Mouse (Mus musculus): ENCODE results near the gene Snta1. TPM values are rescaled to one million over a fixed set of nuclear protein-coding genes. Genes with fewer than 3 reads are reported as not detected.

Gene Snta1
- polyA plus RNA-seq, 1 experiment from 2014 or later = 7.4 TPM

DNA sequence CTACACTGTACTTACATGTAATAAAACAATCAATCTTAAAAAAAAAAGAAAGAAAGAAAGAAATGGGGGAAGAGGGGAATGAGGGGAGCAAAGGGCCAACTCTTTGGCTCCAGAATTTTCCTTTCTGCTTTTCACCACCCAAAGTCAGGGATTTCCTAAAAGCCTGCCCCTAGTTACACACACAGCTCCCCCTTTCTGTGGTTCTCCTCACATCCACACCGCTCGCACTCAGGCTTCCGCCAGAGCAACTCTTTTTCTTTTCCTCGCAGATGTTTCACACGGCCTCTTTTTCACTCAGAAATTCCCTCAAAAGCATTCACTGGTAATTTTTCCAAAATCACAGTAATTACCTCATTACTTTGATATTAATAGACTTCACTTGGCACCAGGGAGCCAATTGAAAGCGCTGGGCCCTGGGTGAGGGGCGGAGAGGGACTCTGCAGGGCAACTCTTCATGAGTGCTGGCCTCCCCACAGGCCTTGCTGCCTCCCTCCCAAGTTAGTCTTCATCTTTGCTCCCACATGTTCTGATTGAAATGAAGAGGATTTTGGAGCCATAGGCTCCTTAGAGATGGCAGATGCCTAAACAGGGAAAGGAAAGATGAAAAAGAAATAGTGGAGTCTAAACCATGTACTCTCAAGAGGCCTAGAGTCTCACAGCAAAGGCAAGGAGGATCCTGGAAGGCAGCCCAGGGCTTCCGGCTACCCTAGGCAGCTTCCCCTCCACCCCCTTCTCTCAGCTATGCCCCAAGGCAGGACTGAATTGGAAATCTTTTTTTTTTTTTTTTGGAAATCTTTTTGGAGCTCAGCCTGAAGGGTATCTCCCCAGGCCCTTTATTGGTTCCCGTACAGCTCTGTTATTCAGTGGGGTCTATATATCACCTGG, 12.0 kb upstream of the Snta1 start:
- ATAC-seq (ENCODE audit: low FRiP score, low read depth) = no peak
- H3K27me3 ChIP-seq = no peaks in the 10 kb centered on the region

DNA sequence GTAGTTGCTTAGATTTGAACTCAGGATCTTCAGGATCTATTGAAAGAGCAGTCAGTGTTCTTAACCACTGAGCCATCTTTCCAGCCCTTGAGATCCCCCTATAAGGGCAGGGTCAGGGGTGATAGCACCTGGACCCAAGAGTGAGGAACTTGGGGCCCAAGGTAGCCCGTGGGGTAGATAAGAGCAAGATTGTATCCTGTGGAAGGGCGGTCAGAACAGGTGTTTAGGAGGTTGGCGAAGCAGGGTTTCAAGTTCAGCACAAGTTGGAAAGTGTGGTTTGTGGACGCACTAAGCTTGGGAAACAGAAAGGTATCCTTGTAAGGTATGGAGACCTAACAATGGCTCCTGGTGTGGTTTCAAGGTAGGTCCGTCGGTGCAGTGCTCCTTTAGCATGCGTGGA, 10.1 kb upstream of the Snta1 start:
- Histone ChIP-seq H3K4me3 (no peak overlapping the region), H3K27ac (no peak overlapping the region), H3K36me3 (no peaks in the 10 kb centered on the region), H3K4me1 (peaks cover 14% of the 10 kb centered on the region), H3K9ac (no peak overlapping the region), H3K9me3 (no peaks in the 10 kb centered on the region), H3K4me2 (replicated peaks) (no peak overlapping the region), H3K27me3 (no peaks in the 10 kb centered on the region)
- ATAC-seq (ENCODE audit: low FRiP score, low read depth) = no peak
- WGBS = 82% methylated on average over 7 of the region's 7 CpGs

More for the DNA sequence above, 12.0 kb upstream of the Snta1 start:
- Histone ChIP-seq H3K9me3 (no peaks in the 10 kb centered on the region), H3K36me3 (no peaks in the 10 kb centered on the region), H3K4me3 (no peak overlapping the region), H3K4me2 (replicated peaks) (no peak overlapping the region), H3K4me1 (peaks cover 14% of the 10 kb centered on the region), H3K27ac (0 out of 2 replicates have a peak overlapping the region, but pooled peaks have one; percentile 33), H3K9ac (no peak overlapping the region)
- 80% methylated on average over 9 of the region's 9 CpGs for WGBS

DNA sequence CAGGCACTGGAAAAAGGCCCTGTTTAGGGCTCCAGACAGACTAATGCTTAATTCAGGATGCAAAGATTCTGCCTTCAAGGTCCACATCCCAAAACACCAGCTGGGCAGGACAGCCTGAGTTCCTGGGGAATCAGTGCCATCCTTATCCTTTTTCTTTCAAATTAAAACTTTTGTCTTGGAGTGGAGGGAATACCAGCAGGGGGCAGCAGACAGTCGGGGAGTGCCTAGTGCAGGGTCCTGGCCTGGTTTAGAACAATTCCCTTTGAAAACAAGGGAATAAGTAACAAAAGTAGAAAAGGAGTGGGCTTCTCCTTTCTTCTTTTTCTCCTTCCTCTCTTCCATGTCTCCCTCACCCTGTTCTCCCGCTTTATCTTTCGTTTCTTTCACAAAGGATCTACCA, 9.2 kb upstream of the Snta1 start:
- H3K27me3 ChIP-seq = no peaks in the 10 kb centered on the region
- no peaks in the 10 kb centered on the region for H3K36me3 ChIP-seq
- peaks cover 14% of the 10 kb centered on the region for H3K4me1 ChIP-seq
- H3K9me3 ChIP-seq = no peaks in the 10 kb centered on the region
- no peak for ATAC-seq (ENCODE audit: low FRiP score, low read depth)
- WGBS = 13% methylated on average over 3 of the region's 3 CpGs
- H3K4me3 ChIP-seq = no peak overlapping the region
- H3K4me2 ChIP-seq (replicated peaks) = no peak overlapping the region
- H3K27ac ChIP-seq = no peak overlapping the region
- no peak overlapping the region for H3K9ac ChIP-seq

DNA sequence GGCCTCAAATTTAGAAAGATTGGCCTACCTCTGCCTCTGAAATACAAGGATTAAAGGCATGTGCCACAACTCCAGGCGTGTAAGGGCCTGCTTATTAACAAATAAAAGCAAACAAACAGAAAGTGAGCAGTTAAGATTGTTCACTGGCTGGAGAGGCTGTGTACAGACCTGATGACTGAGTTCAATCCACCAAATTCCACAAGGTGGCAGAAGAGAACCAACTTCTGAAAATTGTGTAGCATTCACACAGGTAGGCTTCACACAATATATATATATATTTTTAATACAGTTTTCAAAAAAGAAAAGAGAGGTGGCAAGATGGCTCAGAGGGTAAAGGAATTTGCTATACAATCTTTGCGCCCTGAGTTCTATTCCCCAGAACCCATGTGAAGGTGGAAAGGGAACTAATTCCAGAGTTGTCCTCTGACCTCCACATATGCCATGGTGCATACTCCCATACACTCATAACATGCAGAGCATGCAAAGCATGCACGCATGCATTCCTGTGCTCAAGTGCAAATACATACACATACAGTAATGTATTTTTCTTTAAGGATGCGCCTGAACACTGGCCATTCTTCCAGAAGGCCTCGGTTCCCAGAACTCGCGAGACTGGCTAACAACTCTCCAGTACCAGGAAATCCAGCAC, 4.2 kb upstream of the Snta1 start:
- H3K4me1 ChIP-seq = peaks cover 4% of the 10 kb centered on the region
- H3K4me3 ChIP-seq = no peak overlapping the region
- H3K36me3 ChIP-seq = no peaks in the 10 kb centered on the region
- no peak overlapping the region for H3K9ac ChIP-seq
- ATAC-seq (ENCODE audit: low FRiP score, low read depth) = no peak
- H3K4me2 ChIP-seq (replicated peaks) = no peak overlapping the region
- peaks cover 11% of the 10 kb centered on the region; the same call in 1 of the 2 replicates for H3K27me3 ChIP-seq
- no peak overlapping the region for H3K27ac ChIP-seq
- no peaks in the 10 kb centered on the region for H3K9me3 ChIP-seq
- 67% methylated on average over 7 of the region's 7 CpGs for WGBS

DNA sequence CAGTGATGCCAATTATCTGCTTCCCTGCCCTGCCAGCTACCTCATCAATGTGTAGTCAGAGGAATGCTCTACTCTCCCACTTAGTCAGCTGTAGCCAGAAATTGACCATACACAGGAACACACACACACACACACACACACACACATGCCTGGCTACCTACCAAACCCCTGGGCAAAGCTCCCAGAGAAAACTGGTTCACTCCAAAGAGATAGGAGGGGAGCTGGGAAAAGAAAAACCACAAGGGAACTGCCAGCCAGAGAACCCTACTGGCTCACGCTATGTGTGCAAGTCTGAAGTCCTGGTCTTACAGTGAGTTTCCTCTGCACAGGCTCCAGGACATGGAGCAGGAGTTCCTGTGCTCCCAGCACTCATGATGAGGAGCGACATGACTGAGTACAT, 2.5 kb upstream of the Snta1 start:
- Histone ChIP-seq H3K27ac (no peak overlapping the region), H3K36me3 (no peaks in the 10 kb centered on the region), H3K4me3 (no peak overlapping the region), H3K9me3 (no peaks in the 10 kb centered on the region), H3K27me3 (peaks cover 17% of the 10 kb centered on the region; the same call in 1 of the 2 replicates), H3K4me1 (peaks cover 20% of the 10 kb centered on the region), H3K4me2 (replicated peaks) (no peak overlapping the region), H3K9ac (no peak overlapping the region)
- ATAC-seq (ENCODE audit: low FRiP score, low read depth) = no peak
- WGBS = 68% methylated on average over 2 of the region's 2 CpGs

DNA sequence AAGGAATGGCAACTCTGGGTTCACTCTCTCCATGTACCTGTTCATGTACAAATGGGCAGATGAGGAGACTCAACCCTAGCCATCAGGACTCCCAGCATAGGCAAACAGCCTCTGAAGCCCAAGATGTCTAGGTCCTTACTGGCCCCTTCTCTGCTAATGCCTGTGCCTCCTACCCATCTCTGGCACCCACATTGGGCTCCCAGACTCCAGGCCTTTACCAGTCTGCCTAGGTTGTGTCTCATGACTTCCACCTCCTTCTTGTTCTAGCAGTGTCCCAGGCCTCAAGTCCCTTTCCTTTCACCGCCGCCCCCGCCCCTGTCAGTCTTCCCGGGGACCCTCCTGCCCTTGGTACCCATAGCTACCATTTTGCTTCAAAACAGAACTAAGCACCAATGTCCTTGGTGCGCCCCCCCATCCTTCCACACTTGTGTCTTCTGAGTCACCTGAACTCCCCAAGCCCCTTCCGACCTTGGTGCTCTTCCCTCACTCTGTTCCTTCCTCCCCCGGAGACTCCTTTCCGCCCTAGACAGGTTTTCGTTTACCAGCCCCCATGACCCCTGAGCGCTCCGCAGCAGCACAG, 746 bp downstream of the Snta1 start:
- 29% methylated on average over 11 of the region's 11 CpGs for WGBS
- ATAC-seq (ENCODE audit: low FRiP score, low read depth) = no peak
- Histone ChIP-seq H3K4me3 (peak overlapping the region; percentile 69), H3K4me1 (peaks cover 40% of the 10 kb centered on the region), H3K4me2 (replicated peaks) (peak overlapping the region; percentile 72), H3K9ac (peak overlapping the region; percentile 78), H3K27me3 (peaks cover 17% of the 10 kb centered on the region; the same call in 1 of the 2 replicates), H3K27ac (no peak overlapping the region), H3K9me3 (no peaks in the 10 kb centered on the region), H3K36me3 (no peaks in the 10 kb centered on the region)

DNA sequence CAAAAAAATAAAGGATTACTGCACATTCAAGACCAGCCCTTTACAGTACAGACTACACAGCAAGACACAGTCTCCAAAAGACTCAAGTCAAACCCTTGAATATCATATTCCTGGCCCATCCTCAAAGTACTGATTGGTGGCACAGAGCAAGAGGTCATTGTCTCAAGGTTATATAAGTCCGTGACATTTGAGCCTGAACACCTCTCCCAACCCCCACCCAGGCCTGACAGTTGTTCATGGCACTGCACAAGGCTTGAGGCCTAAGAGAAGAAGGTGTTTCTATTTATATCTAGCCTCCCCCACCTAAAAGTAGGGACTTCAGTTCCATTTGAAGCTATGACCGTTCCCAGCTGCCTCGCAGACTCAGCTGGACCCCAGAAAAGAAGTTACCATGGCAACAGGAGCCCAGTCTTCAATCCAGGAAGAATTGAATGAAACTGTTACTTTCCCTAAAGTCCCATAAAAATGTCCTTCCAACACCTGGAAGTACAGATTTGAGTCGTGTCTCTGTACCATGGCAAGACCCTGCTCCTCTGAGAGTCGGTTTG, 2.4 kb downstream of the Snta1 start:
- H3K27me3 ChIP-seq = peaks cover 17% of the 10 kb centered on the region; the same call in 1 of the 2 replicates
- peak overlapping the region; percentile 15; the same call in 1 of the 2 replicates for H3K27ac ChIP-seq
- no peak overlapping the region for H3K4me3 ChIP-seq
- no peak for ATAC-seq (ENCODE audit: low FRiP score, low read depth)
- H3K9me3 ChIP-seq = no peaks in the 10 kb centered on the region
- H3K4me2 ChIP-seq (replicated peaks) = peak overlapping the region; percentile 32
- 27% methylated on average over 5 of the region's 5 CpGs for WGBS
- H3K9ac ChIP-seq = no peak overlapping the region
- peaks cover 40% of the 10 kb centered on the region for H3K4me1 ChIP-seq
- H3K36me3 ChIP-seq = no peaks in the 10 kb centered on the region

DNA sequence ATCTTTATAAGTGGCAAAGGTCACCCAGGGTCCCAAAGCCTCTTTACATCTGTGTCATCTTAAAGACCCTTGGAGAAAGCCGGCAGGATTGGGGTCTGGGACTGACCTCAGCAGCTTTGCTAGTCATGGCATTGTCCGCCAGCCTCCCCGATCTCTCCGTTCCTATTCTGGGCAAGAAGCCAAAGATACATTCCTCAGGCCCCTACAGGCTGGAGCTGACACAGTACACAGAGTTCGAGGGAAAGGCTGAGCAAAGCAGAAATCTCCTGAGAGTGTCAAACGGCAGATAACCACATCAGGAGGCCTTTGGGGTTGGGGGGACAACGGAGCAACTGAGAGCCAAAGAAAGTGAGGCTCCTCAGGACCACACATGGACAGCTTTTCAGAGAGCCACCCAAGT, 5.1 kb downstream of the Snta1 start:
- Histone ChIP-seq H3K27ac (no peak overlapping the region; the same call in 1 of the 2 replicates), H3K4me2 (replicated peaks) (no peak overlapping the region; the same call in 1 of the 2 replicates), H3K9ac (0 out of 2 replicates have a peak overlapping the region, but pooled peaks have one; percentile 35), H3K9me3 (no peaks in the 10 kb centered on the region), H3K4me1 (peaks cover 44% of the 10 kb centered on the region), H3K27me3 (peaks cover 9% of the 10 kb centered on the region; the same call in 1 of the 2 replicates), H3K4me3 (no peak overlapping the region), H3K36me3 (no peaks in the 10 kb centered on the region)
- 13% methylated on average over 7 of the region's 7 CpGs for WGBS
- peak; percentile 68; the same call in 1 of the 2 replicates for ATAC-seq (ENCODE audit: low FRiP score, low read depth)

DNA sequence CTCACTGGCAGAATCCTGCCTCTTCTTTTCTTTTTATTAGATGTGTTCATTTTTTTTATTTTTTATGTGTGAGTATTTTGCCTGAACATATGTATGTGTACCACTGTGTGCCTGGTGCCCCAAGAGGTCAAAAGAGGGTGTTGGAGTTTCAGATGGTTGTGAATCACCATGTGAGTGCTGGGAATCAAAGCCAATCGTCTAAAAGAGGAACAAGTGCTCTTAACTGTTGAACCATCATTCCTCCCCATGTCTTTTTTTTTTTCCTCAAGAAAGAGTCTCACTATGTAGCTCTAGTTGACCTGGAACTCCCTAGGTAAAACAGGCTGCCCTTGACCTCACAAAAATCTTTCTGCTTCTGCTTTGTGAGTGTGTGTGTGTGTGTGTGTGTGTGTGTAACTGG, 5.9 kb downstream of the Snta1 start:
- peaks cover 39% of the 10 kb centered on the region for H3K4me1 ChIP-seq
- no peak overlapping the region for H3K9ac ChIP-seq
- no peak overlapping the region for H3K4me3 ChIP-seq
- H3K9me3 ChIP-seq = no peaks in the 10 kb centered on the region
- no peak overlapping the region for H3K4me2 ChIP-seq (replicated peaks)
- H3K27me3 ChIP-seq = peaks cover 5% of the 10 kb centered on the region; the same call in 1 of the 2 replicates
- H3K36me3 ChIP-seq = no peaks in the 10 kb centered on the region
- H3K27ac ChIP-seq = no peak overlapping the region
- ATAC-seq (ENCODE audit: low FRiP score, low read depth) = no peak
- WGBS = 52% methylated on average over 1 of the region's 1 CpGs

DNA sequence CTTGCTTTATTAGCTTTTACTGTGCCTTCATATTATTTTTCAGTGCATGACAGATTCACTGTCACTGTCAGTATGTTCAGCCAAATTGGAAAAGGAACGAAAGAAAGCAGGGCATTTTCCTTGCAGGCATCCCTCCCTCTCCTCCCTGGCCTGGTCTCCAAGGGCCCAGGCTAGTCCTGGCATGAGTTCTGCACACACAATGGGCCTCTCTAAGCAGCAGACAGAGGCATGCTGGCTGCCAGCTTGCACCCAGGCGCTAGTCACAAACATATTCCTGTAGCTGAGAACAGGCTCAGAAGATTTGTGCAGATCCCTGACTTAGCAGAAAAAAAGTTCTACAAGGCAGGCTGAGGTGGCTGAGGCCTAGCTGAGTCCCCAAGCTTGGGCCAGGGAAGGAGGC, 8.6 kb downstream of the Snta1 start:
- no peaks in the 10 kb centered on the region for H3K36me3 ChIP-seq
- no peak overlapping the region for H3K4me2 ChIP-seq (replicated peaks)
- no peak overlapping the region for H3K9ac ChIP-seq
- no peak for ATAC-seq (ENCODE audit: low FRiP score, low read depth)
- no peak overlapping the region for H3K4me3 ChIP-seq
- 81% methylated on average over 2 of the region's 2 CpGs for WGBS
- no peak overlapping the region for H3K27ac ChIP-seq
- H3K9me3 ChIP-seq = no peaks in the 10 kb centered on the region
- H3K4me1 ChIP-seq = peaks cover 18% of the 10 kb centered on the region
- no peaks in the 10 kb centered on the region for H3K27me3 ChIP-seq

DNA sequence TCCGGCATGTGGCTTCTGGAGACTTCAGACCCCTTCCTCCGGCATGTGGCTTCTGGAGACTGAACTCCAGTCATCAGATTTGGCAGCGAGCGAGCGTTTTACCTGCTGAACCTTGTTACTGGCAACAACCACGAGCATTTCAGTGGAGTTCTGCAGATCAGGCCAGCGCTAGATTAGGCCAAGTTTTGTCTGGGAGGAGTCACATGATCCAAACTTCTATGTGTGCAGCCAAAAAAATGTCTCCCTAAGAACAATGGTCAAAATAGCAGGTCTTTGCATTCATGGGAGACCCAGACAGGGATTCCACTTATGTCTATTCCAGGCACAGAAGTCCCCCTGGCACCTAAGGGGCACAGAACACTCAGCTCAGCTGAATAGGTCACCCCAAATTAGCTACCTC, 9.6 kb downstream of the Snta1 start:
- no peaks in the 10 kb centered on the region for H3K36me3 ChIP-seq
- H3K4me1 ChIP-seq = peaks cover 14% of the 10 kb centered on the region
- no peaks in the 10 kb centered on the region for H3K9me3 ChIP-seq
- 81% methylated on average over 7 of the region's 7 CpGs for WGBS
- H3K27ac ChIP-seq = no peak overlapping the region
- ATAC-seq (ENCODE audit: low FRiP score, low read depth) = no peak
- H3K27me3 ChIP-seq = no peaks in the 10 kb centered on the region
- no peak overlapping the region for H3K9ac ChIP-seq
- no peak overlapping the region for H3K4me3 ChIP-seq
- no peak overlapping the region for H3K4me2 ChIP-seq (replicated peaks)

DNA sequence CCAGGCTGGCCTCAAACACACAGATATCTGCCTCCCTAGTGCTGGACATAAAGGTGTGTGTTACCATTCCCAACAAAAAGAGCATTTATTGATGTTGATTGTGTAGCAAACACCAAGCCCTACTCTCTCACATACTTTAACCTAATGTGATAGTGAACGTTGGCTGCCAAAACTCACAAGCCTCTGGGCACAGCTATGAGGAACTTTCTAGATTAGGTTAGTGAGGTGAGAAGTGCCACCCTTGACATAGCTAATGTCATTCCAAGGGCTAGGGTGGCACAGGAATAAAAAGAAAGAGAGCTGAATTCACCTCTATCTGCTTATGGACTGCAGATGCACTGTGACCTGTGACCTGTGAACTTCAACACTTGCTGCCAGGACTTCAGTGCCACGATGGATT, 11.4 kb downstream of the Snta1 start:
- Histone ChIP-seq H3K4me2 (replicated peaks) (no peak overlapping the region), H3K27me3 (no peaks in the 10 kb centered on the region), H3K4me3 (no peak overlapping the region), H3K9me3 (no peaks in the 10 kb centered on the region), H3K36me3 (no peaks in the 10 kb centered on the region), H3K27ac (no peak overlapping the region), H3K9ac (no peak overlapping the region), H3K4me1 (0 out of 2 replicates have a peak, but pooled peaks cover 5% of the 10 kb centered on the region)
- ATAC-seq (ENCODE audit: low FRiP score, low read depth) = no peak
- WGBS = 81% methylated on average over 2 of the region's 2 CpGs
